Mouse (Mus musculus) cerebellum, postnatal 14 days (tissue): ENCODE measurements at regions not wholly inside any gene's neighbourhood (a gene's known extent, or its start where the extent isn't known, plus 50 kb on each side); places are given as distances from the start of the nearest gene placed in this dataset.

Experiments
- DNase-seq, 2 experiments: peaks; one replicate each; pipeline ENCODE4 v3.0.0; 2021; ENCODE audit warnings: mixed read lengths in 2 of 2

- no peak for DNase-seq
These were observed 119.9 kb downstream of the Foxa2 start for GRCm38 (mm10) chr2:147926861-147927260.

GRCm38 (mm10) chr2:147907341-147907740 lies 139.4 kb downstream of the Foxa2 start:
- no peak for DNase-seq

- no peak for DNase-seq
These were observed 140.7 kb downstream of the Foxa2 start for GRCm38 (mm10) chr2:147905759-147906740.

- no peak for DNase-seq
These were observed 141.7 kb downstream of the Foxa2 start for GRCm38 (mm10) chr2:147905118-147905517.

- no peak for DNase-seq
These were observed 147.5 kb downstream of the Foxa2 start for GRCm38 (mm10) chr2:147899236-147899635.

- peak; percentile 55 to 64 for DNase-seq
These were observed 151.1 kb downstream of the Foxa2 start for GRCm38 (mm10) chr2:147895691-147896090.

- no peak for DNase-seq
These were observed 152.6 kb downstream of the Foxa2 start for GRCm38 (mm10) chr2:147894213-147894612.

- no peak for DNase-seq
These were observed 160.6 kb downstream of the Foxa2 start for GRCm38 (mm10) chr2:147886191-147886590.

- DNase-seq: peak in 1 of 2 experiments; percentile 4
These were observed 168.9 kb downstream of the Foxa2 start for GRCm38 (mm10) chr2:147877907-147878306.

- no peak for DNase-seq
These were observed 169.2 kb downstream of the Foxa2 start for GRCm38 (mm10) chr2:147877543-147877904.

GRCm38 (mm10) chr2:147876708-147877542 lies 169.8 kb downstream of the Foxa2 start:
- peak; percentile 34 to 35 for DNase-seq

- DNase-seq: no peak
These were observed 173.8 kb downstream of the Foxa2 start for GRCm38 (mm10) chr2:147872972-147873371.

GRCm38 (mm10) chr2:147851186-147851802 lies 195.5 kb downstream of the Foxa2 start:
- DNase-seq: no peak

GRCm38 (mm10) chr2:147846968-147847749 lies 199.6 kb downstream of the Foxa2 start:
- DNase-seq: peak; percentile 46 to 67

GRCm38 (mm10) chr2:147845256-147845655 lies 201.5 kb downstream of the Foxa2 start:
- DNase-seq: no peak

GRCm38 (mm10) chr2:147840936-147841335 lies 205.8 kb downstream of the Foxa2 start:
- no peak for DNase-seq

GRCm38 (mm10) chr2:147838613-147839012 lies 208.2 kb downstream of the Foxa2 start:
- DNase-seq: no peak

GRCm38 (mm10) chr2:147830551-147830950 lies 216.2 kb downstream of the Foxa2 start:
- no peak for DNase-seq

GRCm38 (mm10) chr2:147816951-147817350 lies 229.8 kb downstream of the Foxa2 start:
- no peak for DNase-seq

- DNase-seq: no peak
These were observed 232.5 kb downstream of the Foxa2 start for GRCm38 (mm10) chr2:147814231-147814630.

GRCm38 (mm10) chr2:147813516-147813915 lies 233.3 kb downstream of the Foxa2 start:
- no peak for DNase-seq

GRCm38 (mm10) chr2:147808036-147808675 lies 238.6 kb downstream of the Foxa2 start:
- DNase-seq: peak; percentile 65
